Mouse (Mus musculus) embryo, embryonic 9.5 days (tissue): ENCODE data around the gene Obp1b.
"Not testable (repeated sequence)": the region's sequence is repeated elsewhere in the genome, so short reads cannot be mapped to it uniquely, and the experiment has no call there.

Experiments used
- DNase-seq: peaks from one replicate; pipeline ENCODE4 v3.0.0-alpha.2; 2017; ENCODE audit errors: extremely low spot score

The Obp1b gene

GRCm38 (mm10) chrX:78186477-78186876, at the start of gene Obp1b:
TSS of gene Obp1b (plus strand) at chrX:78186777.
- DNase-seq: not testable (repeated sequence)

- DNase-seq: not testable (repeated sequence)
Measured at GRCm38 (mm10) chrX:78202220-78202619, 15.6 kb downstream of the Obp1b start.

- no peak for DNase-seq
Measured at GRCm38 (mm10) chrX:78202829-78203228, 16.3 kb downstream of the Obp1b start.
